In genomic region chr14:55560202-55561073, GRCm38 (mm10) we compare ENCODE assay signal across 8 mouse cellular contexts. TPM values are rescaled to one million over a fixed set of nuclear protein-coding genes. Genes with fewer than 3 reads are reported as not detected.
DNase-seq lines count a peak whose midpoint lies in the region; ATAC-seq lines count a peak whose summit lies in the region.

TSS of gene A730061H03Rik (minus strand) at chr14:55560406.

- H3K9ac ChIP-seq in kidney, embryonic 15.5 days = peak within 1 kb of the TSS; percentile 66

- H3K27me3 ChIP-seq in heart, embryonic 10.5 days (ENCODE audit: insufficient read depth, poor library complexity, severe bottlenecking) = no peaks in the 10 kb centered on the region
- no peaks in the 10 kb centered on the region for H3K27me3 ChIP-seq in kidney, embryonic 15.5 days

- WGBS in heart, embryonic 10.5 days = under 1% methylated on average over 51 of the region's 51 CpGs
- WGBS in kidney, embryonic 15.5 days = under 1% methylated on average over 51 of the region's 51 CpGs

- peak; percentile 84 for ATAC-seq in erythroblast, adult 5-6 weeks (replicated peaks; ENCODE audit: low FRiP score, poor library complexity, severe bottlenecking)
- peak; percentile 97 for ATAC-seq in kidney, embryonic 15.5 days (replicated peaks; ENCODE audit: low FRiP score)
- ATAC-seq in monocyte, adult 5-6 weeks (replicated peaks; ENCODE audit: insufficient number of reproducible peaks, low FRiP score, low TSS enrichment, poor library complexity, severe bottlenecking) = peak; percentile 77

- H3K9me3 ChIP-seq in heart, embryonic 10.5 days = no peaks in the 10 kb centered on the region
- H3K9me3 ChIP-seq in kidney, embryonic 15.5 days (replicated peaks) = no peaks in the 10 kb centered on the region

- peak within 1 kb of the TSS; percentile 87 for H3K4me2 ChIP-seq in kidney, embryonic 15.5 days

- peak; percentile 98 for DNase-seq in B cell, adult 2 months
- peak; percentile 100 for DNase-seq in brain, adult 2 months (ENCODE audit: low read depth, low spot score)
- DNase-seq in heart, embryonic 10.5 days (ENCODE audit: low spot score) = peak; percentile 100
- DNase-seq in liver = peak; percentile 99
- peak; percentile 96 to 97 for DNase-seq in spleen, postnatal 4 days (ENCODE audit: low spot score in 2 of 2)

- peaks cover 16% of the 10 kb centered on the region for H3K4me1 ChIP-seq in heart, embryonic 10.5 days
- H3K4me1 ChIP-seq in kidney, embryonic 15.5 days = peaks cover 37% of the 10 kb centered on the region

- peak within 1 kb of the TSS; percentile 98 for H3K27ac ChIP-seq in heart, embryonic 10.5 days
- H3K27ac ChIP-seq in kidney, embryonic 15.5 days = peak within 1 kb of the TSS; percentile 99

- peaks cover 29% of the 10 kb centered on the region for H3K36me3 ChIP-seq in heart, embryonic 10.5 days
- H3K36me3 ChIP-seq in kidney, embryonic 15.5 days = peaks cover 30% of the 10 kb centered on the region

- H3K4me3 ChIP-seq in heart, embryonic 10.5 days = peak within 1 kb of the TSS; percentile 77
- peak within 1 kb of the TSS; percentile 71 for H3K4me3 ChIP-seq in kidney, embryonic 15.5 days (replicated peaks)

RNA-seq across cellular contexts. Expression of gene A730061H03Rik, which starts in this region (rescaled TPM):
- total RNA-seq in erythroblast, adult 5-6 weeks (2015; ENCODE audit: low replicate concordance) = not detected in 2 replicates
- 4.8 TPM in 1 of 2 replicates, not detected in the other for total RNA-seq in erythroblast, adult 5-6 weeks (2017; ENCODE audit: low replicate concordance)
- 1.3 TPM in 1 of 2 replicates, not detected in the other for polyA plus RNA-seq in heart, embryonic 10.5 days (2016; fragmentation: Nextera tagmentation; extraction: Ambion mirVana)
- 1.6 TPM in 2 replicates for polyA plus RNA-seq in kidney, embryonic 15.5 days (2015; fragmentation: Nextera tagmentation; extraction: Ambion mirVana)
- 1.7 to 11.4 TPM in 2 of 3 replicates, not detected in the other for total RNA-seq in monocyte, adult 5-6 weeks (2017)

Comparison
In these comparisons a context has a peak if more than half of its experiments do, and no peak if none do; other contexts are left out.
1. Peak in every context shown above with its lines: DNase-seq, ATAC-seq, H3K4me3 ChIP-seq and H3K27ac ChIP-seq.